Mouse (Mus musculus): ENCODE data around the gene Vps53.

Gene Vps53

GRCm38 (mm10) chr11:76056487-76056886 is 123.0 kb downstream of the Vps53 start:
- DNase-seq (ENCODE audit: low read depth, low spot score), result no peak

GRCm38 (mm10) chr11:76052496-76052895 is 127.0 kb downstream of the Vps53 start:
- DNase-seq (ENCODE audit: low read depth, low spot score), result no peak

GRCm38 (mm10) chr11:76050967-76051512 is 128.4 kb downstream of the Vps53 start:
- no peak for DNase-seq (ENCODE audit: low read depth, low spot score)

GRCm38 (mm10) chr11:76050509-76050908 is 128.9 kb downstream of the Vps53 start:
- no peak for DNase-seq (ENCODE audit: low read depth, low spot score)

GRCm38 (mm10) chr11:76045367-76045766 is 134.1 kb downstream of the Vps53 start:
- DNase-seq (ENCODE audit: low read depth, low spot score), result no peak

GRCm38 (mm10) chr11:76044468-76044867 is 135.0 kb downstream of the Vps53 start:
- no peak for DNase-seq (ENCODE audit: low read depth, low spot score)

GRCm38 (mm10) chr11:76042882-76043281 is 136.6 kb downstream of the Vps53 start:
- no peak for DNase-seq (ENCODE audit: low read depth, low spot score)

GRCm38 (mm10) chr11:76042041-76042638 is 137.3 kb downstream of the Vps53 start:
- no peak for DNase-seq (ENCODE audit: low read depth, low spot score)

GRCm38 (mm10) chr11:76040761-76041376 is 138.6 kb downstream of the Vps53 start:
- no peak for DNase-seq (ENCODE audit: low read depth, low spot score)

- DNase-seq (ENCODE audit: low read depth, low spot score), result no peak
Measured at GRCm38 (mm10) chr11:76040106-76040505, 139.3 kb downstream of the Vps53 start.

- DNase-seq (ENCODE audit: low read depth, low spot score), result no peak
Measured at GRCm38 (mm10) chr11:76039271-76040053, 140.0 kb downstream of the Vps53 start.

- DNase-seq (ENCODE audit: low read depth, low spot score), result no peak
Measured at GRCm38 (mm10) chr11:76037581-76038294, 141.7 kb downstream of the Vps53 start.

- DNase-seq (ENCODE audit: low read depth, low spot score), result no peak
Measured at GRCm38 (mm10) chr11:76035182-76035581, 144.3 kb downstream of the Vps53 start.

GRCm38 (mm10) chr11:76033836-76034235 is 145.6 kb downstream of the Vps53 start:
- no peak for DNase-seq (ENCODE audit: low read depth, low spot score)

- no peak for DNase-seq (ENCODE audit: low read depth, low spot score)
Measured at GRCm38 (mm10) chr11:76033359-76033758, 146.1 kb downstream of the Vps53 start.

- no peak for DNase-seq (ENCODE audit: low read depth, low spot score)
Measured at GRCm38 (mm10) chr11:76028072-76028465, 151.4 kb downstream of the Vps53 start.

GRCm38 (mm10) chr11:76027139-76028071 is 152.0 kb downstream of the Vps53 start, which contains the start of gene Rflnb:
Rflnb (minus strand) TSS chr11:76027782.
- DNase-seq (ENCODE audit: low read depth, low spot score), result peak; percentile 77

GRCm38 (mm10) chr11:76026527-76027138 is 152.8 kb downstream of the Vps53 start:
- DNase-seq (ENCODE audit: low read depth, low spot score), result no peak

- DNase-seq (ENCODE audit: low read depth, low spot score), result no peak
Measured at GRCm38 (mm10) chr11:76025080-76025583, 154.3 kb downstream of the Vps53 start.

GRCm38 (mm10) chr11:76020916-76021315 is 158.5 kb downstream of the Vps53 start:
- DNase-seq (ENCODE audit: low read depth, low spot score), result no peak

Measured in embryo, embryonic 11.5 days (tissue).